Mouse (Mus musculus): Measurements from ENCODE around the gene E2f2.
A peak's percentile ranks its signal among the peaks of the same experiment; 100 is the strongest.

The E2f2 gene

DNA sequence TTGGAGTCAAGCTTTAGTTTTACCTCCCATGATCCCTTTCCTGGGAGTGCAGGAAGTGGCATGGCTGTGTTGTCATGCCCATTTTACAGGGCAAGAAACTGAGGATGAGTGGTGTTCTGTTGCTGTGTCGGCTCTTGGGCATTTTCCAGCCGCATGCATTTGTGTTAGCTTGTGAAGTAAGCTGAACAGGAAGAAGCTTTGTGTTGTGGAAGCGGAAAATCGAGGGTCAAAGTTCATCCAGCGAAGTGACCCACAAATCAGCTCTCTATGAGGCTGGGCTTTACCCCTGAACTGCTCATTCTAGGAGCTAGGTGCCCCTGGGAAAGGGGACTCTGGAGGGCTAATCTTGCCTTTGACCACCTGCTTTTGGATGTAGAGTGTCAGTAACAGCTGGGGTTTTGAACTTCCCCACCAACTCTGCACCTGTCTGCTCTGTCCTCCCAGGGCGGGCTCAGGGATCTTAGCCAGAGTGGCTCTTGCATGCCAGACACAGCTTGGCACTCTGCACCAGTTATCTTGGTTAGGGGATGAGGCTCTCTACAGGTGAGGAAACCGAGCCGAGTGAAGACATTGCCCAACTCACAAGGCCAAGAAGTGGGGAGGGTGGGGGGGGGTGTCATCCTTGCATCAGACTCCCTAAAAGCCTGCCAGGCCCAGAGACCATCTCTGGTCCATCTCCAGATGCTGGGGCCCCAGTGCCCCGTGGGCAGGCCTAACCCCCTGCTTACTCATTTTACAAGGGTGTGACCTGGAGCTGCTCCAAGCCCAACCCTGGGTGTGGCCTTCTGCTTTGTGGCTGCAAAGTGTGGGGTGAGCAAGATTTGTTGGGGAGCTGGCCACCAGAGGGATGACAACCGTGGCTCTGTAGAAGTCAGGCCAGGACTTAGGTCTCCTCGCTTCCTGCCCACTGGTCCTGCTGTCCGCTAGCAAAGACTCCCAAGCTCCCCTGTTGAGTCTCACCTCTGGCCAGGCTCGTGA, 2.3 kb downstream of the E2f2 start:
- DNase-seq (ENCODE audit: low spot score in 2 of 2): peak; percentile 54 to 55

DNA sequence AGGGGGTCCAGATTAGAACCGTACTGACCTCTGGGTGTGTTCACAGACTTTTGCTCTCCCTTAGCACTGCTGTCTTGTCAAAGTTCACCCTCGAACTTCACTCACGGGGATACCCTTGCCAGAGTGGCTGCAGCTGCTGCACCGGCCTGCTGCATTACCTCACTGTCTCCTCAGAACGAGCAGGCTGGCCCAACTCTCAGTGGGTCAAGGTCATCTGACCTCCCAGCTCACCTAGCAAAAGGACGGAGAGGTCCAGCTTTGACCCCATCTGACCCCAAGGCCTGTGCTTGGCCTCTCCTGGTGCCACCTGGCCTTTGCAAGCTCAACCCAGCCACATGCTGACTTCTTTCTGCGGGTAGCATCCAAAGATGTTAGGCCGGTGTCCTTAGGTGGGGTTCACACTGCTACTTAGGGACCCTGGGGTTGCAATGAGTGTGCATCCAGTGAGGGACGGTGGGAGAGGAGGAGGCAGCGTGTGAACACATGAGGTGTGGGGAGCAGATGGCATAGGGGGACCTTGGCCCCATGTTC, 3.9 kb downstream of the E2f2 start:
- peak; percentile 28 for DNase-seq (ENCODE audit: low spot score in 2 of 2)

DNA sequence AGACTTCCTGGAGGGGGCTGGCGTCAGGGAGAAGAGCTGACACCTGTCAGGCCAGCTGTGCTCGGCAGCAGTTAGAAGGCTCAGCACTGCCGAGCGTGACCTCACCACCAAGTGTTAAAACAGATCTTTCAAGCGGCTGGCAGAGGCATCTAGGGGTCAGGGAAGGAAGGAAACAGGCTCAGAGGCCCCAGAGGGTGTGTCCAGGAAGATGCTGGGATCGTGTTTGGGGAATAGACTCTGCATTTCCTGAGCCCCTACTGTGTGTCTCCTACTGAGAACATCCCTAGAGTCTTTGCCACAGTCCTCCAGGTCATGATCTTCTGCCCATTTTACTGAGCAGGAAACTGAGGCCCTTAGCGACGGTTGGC, 5.0 kb downstream of the E2f2 start:
- DNase-seq (ENCODE audit: low spot score in 2 of 2): peak; percentile 71 to 81

DNA sequence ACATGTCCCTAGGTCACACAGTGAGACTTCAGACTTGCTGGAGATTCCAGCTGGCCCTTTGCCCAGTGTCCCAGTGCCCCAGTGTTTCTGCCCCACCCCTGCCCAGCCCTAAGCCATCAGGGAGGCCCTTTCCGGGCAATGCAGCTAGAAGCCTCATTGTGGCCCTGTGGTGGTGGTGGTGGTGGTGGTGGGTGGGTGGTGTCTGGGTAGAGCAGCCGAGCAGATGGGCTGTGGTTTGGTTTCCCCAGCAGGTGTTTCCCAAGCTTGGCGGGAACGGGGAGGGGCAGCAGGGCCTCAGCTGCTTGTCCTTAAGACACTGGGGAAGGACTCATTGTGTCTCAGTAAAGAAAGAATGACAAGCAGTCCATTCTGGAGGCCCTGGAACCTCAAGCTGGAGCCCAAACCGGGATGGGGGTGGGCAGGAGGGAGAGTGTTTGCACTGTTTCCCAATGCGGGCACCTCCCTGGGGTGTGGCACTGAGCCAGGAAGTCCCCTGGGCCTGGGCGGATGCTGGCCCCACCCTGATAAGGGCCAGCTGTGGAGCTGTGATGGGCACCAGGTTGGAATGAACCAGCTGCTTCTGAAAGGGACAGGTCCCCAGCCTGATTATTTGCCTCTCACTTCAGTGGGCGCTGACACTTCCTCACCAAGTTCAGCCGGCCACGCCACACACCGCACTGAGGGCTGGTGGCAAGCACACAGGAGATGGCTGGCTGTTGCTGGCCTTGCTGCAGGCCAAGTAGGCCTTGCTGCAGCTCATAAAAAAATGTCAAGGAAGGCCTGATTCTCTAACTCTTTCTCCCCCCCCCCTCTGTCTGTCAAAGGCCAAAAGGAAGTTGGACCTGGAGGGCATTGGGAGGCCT, 5.6 kb downstream of the E2f2 start:
- DNase-seq (ENCODE audit: low spot score in 2 of 2): peak; percentile 85 to 89

DNA sequence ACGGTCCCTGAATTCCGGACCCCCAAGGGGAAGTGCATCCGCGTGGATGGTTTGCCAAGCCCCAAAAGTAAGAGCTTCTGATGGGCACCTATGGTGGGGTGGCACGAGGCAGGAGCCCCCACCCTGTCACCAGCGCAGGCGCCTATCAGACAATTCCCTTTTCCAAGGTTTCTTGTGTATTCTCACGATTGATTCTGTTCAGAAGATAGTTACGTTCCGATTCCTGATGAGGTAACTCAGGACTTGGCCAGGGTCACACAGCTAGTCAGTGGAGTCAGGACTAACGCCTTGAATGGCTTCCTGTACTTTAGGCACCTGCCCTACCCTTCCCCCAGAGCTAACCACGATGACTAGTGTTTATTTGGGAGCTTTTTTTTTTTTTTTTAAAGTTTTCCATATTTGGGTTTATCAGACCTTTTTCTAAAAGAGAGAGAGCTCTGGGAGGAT, 6.3 kb downstream of the E2f2 start:
- peak; percentile 31 to 34 for DNase-seq (ENCODE audit: low spot score in 2 of 2)

DNA sequence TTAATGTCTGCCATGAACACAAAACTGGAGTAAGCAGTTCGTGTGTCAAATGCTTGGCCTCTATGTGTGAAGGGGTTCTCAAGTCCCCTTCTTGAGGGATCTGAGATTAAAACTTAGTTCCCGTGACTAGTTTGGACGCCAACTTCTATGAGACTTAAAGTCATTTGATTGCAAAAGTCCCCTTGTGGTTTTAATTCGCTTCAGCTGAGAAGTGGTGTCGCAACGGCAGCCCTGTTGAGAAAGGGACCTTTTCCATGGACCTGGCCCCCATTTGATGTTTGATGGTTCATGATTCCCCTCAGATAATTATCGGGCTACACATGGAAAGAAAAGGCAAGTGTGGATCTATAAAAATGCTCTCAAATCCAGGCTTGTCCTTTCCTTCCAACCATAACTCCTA, 7.3 kb downstream of the E2f2 start:
- DNase-seq (ENCODE audit: low spot score in 2 of 2): no peak

DNA sequence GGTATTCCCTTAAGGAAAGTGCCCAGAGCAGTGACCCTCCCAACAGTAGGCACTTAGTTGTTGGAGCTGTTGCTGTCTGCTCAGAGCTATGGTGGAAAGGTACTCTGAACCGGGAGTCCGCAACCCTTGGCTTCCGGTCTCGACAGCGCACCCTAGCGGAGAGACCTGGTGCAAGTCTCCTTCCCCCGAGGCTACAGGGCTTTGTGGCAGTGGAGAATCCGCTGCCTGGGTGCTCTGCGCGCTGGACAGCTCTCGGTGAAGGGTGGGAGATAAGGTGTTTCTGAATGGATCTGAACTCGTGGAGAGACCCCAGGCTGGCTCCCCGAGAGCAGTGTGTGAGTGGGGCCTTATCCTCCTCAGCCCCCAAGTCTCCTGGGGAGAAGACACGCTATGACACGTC, 7.8 kb downstream of the E2f2 start:
- peak; percentile 93 to 99 for DNase-seq (ENCODE audit: low spot score in 2 of 2)

DNA sequence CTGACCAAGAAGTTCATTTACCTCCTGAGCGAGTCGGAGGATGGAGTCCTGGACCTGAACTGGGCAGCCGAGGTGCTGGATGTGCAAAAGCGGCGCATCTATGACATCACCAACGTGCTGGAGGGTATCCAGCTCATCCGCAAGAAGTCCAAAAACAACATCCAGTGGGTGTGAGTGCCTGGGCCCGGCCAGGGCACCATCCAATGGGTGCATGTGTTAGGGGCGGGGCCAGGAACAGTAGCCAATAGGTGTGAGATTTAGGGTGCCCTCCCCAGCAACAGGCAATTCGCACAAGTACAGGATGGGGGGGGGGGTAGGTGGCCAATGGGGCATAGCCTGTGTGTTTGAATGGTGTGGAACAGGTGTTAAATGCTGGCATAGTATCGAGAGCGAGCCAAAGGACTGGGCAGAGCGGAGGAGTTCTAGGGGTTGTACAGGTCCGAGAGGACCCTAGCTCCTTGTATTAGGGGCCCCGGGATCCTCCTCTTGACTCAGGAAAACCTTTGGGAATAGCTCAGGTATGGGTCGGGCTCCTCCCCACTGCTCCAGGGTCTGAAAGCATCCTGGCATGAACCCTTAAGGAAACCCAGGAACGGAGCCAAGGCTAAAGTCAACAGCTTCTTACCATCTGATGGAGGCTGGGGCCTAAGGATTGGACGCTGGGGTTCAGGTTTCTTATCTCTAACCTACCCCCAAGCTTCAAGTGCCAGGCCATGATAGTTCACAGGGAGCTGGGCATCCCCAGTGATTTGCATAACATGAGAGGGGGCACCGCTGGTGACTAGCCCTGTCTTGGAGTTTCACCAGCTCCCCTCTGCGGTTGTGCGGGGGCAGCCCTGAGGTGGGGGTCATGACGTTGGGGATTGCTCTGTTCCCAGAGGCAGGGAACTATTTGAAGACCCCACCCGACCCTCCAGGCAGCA, 8.5 kb downstream of the E2f2 start:
- peak; percentile 81 to 90 for DNase-seq (ENCODE audit: low spot score in 2 of 2)

DNA sequence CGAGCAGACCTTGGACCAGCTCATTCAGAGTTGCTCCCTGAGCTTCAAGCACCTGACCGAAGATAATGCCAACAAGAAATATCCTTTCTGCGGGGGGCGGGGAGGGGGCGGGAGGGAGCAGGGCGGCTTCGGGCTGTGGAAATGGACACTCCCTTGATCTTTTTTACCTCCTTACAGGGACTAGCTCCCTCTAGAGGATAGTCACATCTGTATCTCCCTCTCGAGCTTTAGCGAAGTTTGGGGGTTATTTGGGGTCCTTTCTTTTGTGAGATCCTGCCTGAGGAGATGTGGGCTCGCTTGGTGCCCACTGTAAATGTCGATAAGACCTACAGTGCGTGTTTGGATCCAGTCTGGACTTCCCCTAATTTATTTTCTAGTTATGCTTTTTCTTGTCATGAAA, 9.2 kb downstream of the E2f2 start:
- no peak for DNase-seq (ENCODE audit: low spot score in 2 of 2)

DNA sequence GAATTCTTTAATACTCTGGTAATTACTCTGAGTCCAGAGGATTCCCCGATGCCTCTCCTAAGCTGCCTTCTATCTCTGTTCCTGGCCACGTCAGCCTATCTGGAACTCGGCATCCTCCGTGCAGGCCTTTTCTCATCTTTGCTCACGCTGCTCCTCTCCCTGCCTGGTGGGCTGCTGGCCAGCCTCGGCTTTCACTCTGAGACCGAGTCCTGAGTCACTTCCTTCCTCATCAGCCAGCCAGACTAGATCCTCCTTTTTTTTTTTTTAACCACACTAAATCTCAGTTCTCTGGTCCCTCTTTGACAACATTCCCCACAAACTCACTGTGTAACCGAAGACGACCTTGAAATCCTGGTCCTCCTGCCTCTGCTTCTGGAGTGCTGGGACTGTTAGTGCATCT, 13.2 kb downstream of the E2f2 start:
- no peak for DNase-seq (ENCODE audit: low spot score in 2 of 2)

DNA sequence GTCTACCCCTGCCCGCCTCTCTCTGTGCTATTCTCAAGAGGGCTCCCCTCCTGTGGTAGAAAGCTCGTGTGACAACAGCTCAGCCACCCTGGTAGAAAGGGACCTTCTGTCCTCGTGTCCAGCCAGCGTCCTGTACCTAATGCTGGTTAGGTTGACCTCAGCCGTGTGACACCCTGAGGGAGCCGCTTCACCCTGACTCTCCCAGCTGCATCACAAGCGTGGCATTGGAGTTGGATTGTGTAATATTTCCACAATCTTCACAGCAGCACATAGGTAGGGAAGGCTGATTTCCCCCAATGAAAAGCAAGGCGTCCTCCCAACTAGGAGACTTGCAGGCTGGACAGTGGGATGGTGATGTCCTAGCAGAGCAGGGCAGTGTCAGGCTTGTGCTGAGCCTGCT, 14.1 kb downstream of the E2f2 start:
- DNase-seq (ENCODE audit: low spot score in 2 of 2): no peak

DNA sequence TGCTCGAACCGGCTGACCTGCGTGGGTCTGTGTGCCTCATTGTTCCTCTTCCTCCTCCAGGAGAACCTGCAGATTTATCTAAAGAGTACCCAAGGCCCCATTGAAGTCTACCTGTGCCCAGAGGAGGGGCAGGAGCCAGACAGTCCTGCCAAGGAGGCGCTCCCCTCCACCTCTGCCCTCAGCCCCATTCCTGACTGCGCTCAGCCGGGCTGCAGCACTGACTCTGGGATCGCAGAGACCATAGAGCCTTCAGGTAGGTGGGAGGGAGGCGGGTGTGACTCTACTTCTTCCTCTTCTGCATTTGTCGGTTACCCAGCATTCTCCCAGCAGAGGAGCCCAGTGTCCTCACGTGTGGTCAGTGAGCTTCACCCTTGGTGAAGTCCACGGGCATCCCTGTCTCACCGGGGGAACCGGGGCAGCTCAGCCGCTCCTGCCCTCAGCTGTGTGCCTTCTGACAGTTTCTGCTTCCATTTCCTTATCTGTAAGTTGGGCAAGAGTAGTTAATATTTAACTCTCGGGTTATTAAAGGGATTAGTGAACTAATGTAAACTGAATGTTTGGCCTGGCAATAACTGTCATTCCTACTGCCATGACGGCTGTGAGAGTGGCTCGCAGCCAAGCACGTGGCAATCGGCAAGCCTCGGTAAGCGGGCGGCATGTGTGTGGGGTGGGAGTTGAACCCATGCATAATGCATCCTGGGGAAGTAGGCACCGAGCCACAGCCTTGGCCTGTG, 14.7 kb downstream of the E2f2 start:
- DNase-seq (ENCODE audit: low spot score in 2 of 2): no peak

DNA sequence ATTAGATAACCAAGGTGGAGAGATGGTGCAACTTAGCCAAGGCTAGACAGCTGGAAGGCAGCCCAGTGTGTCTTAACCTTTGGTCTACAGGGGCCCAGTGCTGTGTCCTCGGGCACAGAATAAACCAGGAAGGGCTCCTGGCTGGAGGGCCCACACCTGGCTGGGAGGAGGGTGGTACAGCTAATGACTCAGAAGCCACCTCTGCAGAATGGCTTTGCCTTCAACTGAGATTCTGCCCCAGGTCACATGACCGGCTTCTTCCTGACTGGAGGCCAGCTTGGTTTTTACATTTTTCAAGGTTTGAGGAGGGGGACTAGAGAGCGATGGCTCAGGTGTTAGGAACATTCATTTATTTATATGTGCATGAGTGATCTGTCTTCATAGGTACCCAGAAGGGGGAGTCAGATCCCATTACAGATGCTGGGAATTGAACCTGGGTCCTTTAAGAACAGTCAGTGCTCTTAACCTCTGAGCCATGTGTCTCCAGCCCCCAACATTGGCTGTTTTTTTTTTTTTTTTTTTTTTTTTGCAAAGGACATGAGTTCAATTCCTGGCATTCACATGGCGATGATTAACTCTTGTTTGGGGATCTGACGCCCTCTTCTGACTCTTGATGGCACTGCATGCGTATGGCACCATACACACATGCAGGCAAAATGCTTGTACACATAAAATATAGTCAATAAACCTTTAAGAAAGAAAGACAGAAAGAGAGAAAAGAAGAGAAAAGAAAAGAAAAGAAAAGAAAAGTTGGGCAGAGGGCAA, 17.0 kb downstream of the E2f2 start:
- no peak for DNase-seq (ENCODE audit: low spot score in 2 of 2)

DNA sequence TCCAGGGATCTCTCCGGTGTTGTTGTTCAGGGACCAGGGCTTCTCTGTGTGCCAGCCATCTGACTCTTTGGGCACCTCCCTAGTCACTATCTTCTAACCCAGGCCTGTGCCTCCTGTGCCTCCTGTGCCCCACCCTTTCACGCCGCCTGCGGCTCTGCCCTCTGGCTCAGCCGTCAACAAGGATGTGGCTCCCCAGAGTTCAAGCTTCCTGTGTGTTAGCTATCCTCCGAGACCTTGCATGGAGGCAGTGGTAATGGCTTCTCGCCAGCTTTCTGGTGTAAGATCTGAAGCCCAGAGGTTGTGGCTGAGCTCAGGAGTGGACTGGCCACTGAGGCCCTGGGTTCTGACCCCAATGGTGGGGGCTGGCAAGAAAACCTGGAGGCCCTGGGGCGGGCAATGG, 17.7 kb downstream of the E2f2 start:
- peak; percentile 45 to 49 for DNase-seq (ENCODE audit: low spot score in 2 of 2)

DNA sequence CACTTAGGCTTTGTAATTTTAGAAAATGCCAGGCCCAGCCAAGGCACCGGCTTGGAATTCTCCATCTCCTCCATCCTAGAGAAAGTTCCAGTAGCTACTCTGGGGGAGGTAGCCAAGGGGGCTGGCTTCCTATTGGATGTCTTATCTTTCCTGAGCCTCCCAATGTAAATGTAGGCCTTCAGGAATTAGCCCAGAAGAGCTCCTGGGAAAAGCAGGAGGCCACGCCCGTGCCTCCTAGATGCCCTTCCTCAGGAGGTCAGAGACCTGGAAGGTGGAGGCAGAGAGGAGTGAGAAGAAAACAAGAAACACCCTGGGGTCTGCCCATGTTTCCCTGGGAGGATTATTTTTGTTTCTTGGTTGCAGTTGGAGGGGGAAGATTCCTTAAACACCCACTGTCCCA, 21.4 kb downstream of the E2f2 start:
- no peak for DNase-seq (ENCODE audit: low spot score in 2 of 2)

DNA sequence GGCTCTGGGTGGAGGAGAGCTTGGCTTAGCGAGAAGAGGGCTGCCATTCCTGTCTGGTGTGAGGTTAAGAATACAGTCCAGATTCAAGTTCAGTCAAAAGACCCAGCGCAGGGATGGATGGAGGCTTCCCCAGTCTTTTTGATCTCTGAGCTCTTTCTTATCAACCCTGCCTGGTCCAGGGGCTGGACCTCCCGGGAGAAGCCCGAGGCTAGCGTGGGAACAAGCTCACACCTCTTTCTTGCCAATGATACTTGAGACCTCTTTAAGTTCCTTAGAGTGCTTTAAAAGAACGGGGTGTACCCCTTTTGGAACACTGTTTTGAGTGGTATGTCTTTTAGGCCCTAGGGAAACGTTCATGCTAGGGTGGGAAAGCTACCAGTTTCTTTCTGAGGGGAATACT, 22.8 kb downstream of the E2f2 start:
- no peak for DNase-seq (ENCODE audit: low spot score in 2 of 2)

DNA sequence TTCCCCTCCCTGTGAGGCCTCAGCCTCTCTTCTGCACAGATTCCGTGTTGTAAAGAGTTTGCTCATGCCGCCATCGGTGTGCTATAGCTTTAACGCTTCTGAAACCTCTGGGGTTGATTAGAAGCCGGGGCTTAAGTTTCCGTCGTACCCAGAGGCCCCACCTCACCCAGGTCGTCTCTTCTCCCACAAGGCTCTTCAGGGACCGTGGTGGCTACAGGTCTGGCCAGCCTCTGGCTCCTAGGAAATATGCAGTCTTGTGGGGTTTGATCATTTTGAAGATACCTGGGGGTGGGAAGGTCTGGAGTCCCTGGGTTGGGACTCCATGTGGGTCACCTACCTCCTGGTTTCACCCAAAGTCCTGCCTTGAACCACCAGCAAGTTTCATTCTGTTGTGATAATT, 23.4 kb downstream of the E2f2 start:
- no peak for DNase-seq (ENCODE audit: low spot score in 2 of 2)

DNA sequence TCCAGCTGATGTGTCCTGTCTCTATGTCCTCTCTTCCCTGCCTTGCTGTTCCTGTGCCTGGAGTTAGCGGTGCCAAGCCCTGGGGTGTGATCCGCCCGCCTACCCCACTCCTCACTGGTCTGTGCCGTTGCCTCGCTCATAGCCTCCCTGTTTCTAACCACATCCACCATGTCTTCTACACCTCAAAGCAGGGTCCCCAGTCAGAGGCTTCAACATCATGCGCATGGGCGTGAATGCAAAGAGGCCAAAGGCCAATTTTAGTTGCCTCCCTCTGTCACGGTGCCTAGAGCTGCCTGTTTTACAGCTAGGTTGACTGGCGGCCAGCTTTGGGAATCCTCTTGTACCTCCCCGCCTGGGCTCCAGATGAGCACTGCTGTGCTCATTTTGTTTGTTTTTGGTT, 24.0 kb downstream of the E2f2 start:
- DNase-seq (ENCODE audit: low spot score in 2 of 2): no peak

DNA sequence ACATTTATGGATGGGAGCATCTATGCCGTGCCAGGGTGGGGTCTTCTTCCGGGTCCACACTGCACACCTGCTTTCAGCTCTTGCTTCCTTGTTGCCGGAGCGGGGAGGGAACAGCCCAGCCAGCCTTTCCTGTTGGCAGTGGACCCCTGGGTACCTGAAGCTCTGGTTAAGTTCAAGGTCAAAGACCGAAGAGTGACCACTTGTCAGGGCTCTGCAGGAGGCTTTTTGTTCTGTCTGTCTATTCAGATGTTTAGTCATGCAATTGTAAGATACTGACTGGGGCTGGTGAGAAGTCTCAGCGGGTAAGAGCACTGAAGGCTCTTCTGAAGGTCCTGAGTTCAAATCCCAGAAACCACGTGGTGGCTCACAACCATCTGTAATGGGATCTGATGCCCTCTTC, 26.7 kb downstream of the E2f2 start:
- DNase-seq (ENCODE audit: low spot score in 2 of 2): no peak

Measured in thymus, postnatal 10 days (tissue).